8 mouse cellular contexts compared by ENCODE assay signal in the genomic region with DNA sequence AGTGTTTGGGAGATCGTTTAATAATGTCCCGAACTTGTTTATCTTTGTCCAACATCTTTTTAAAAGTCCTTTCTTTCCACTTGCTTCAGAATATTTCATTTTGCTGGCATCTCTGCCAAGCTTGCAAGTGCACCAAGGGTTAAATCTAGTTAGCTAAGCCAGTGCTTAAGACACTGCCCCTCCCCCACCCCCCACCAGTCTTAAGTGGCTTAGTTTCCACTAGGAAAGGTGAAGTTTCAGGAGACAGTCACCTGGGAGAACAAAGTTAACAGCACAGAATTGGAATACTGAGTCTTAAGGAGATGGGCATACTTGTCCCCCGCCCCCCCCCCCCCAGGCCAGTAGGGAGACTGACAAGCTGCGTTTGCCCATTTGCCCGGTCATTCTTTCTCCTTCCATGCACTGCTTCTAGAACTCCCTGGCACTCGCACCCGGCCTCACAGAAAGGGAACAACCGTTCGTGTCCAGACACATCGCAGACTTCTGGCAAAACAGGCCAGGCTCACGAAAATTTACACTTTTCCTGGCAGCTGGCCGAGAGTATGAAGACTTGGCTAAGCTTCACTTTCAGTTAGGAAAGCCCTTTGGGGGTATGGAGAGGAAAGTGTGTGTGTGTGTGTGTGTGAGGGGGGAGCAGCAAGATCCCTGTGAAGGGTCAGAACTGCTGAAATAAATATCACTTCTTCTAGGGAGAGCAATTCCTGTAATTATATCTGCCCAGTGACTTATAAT.
A peak's percentile ranks its signal among the peaks of the same experiment; 100 is the strongest.
DNase-seq lines count a peak whose midpoint lies in the region; ATAC-seq and TF ChIP-seq lines count a peak whose summit lies in the region.

No protein-coding gene starts in this region.

- H3K4me1 ChIP-seq in lung, embryonic 16.5 days (replicated peaks; ENCODE audit: control insufficient read depth, insufficient read depth, low read length) = peaks cover 12% of the 10 kb centered on the region
- no peaks in the 10 kb centered on the region for H3K4me1 ChIP-seq in lung, adult 2 months (ENCODE audit: control insufficient read depth, insufficient read depth, low read length)
- peaks cover 27% of the 10 kb centered on the region for H3K4me1 ChIP-seq in forebrain, embryonic 12.5 days
- peaks cover 28% of the 10 kb centered on the region for H3K4me1 ChIP-seq in intestine, embryonic 14.5 days (replicated peaks; ENCODE audit: control insufficient read depth, insufficient read depth, low read length)
- peaks cover 27% of the 10 kb centered on the region for H3K4me1 ChIP-seq in stomach, embryonic 15.5 days

- no peak overlapping the region for H3K9ac ChIP-seq in lung, embryonic 16.5 days (ENCODE audit: low read length)
- no peak overlapping the region; the same call in 1 of the 2 replicates for H3K9ac ChIP-seq in forebrain, embryonic 12.5 days
- no peak overlapping the region for H3K9ac ChIP-seq in intestine, embryonic 14.5 days (ENCODE audit: low read length)
- H3K9ac ChIP-seq in stomach, embryonic 15.5 days = no peak overlapping the region

- 12% methylated on average over 12 of the region's 12 CpGs for WGBS in lung, embryonic 16.5 days
- 22% methylated on average over 12 of the region's 12 CpGs for WGBS in lung, adult 2 months
- 27% methylated on average over 12 of the region's 12 CpGs for WGBS in forebrain, embryonic 12.5 days
- WGBS in intestine, embryonic 14.5 days = 14% methylated on average over 12 of the region's 12 CpGs
- 14% methylated on average over 12 of the region's 12 CpGs for WGBS in stomach, embryonic 15.5 days

- DNase-seq in lung, adult 2 months = no peak
- peak; percentile 74 for DNase-seq in intestine, embryonic 14.5 days (ENCODE audit: low spot score)
- no peak for DNase-seq in layer of hippocampus, adult 11-12 months (ENCODE audit: low spot score)
- no peak for DNase-seq in layer of hippocampus, adult 18-20 months (ENCODE audit: low spot score in 2 of 2)

- peak; percentile 63; the same call in 1 of the 2 replicates for ATAC-seq in lung, embryonic 16.5 days (ENCODE audit: low read depth)
- ATAC-seq in forebrain, embryonic 12.5 days (ENCODE audit: low FRiP score) = peak; percentile 23; the same call in 1 of the 2 replicates
- ATAC-seq in intestine, embryonic 14.5 days (replicated peaks; ENCODE audit: low FRiP score, low TSS enrichment, low read depth) = no peak; the same call in 1 of the 2 replicates
- ATAC-seq in stomach, embryonic 15.5 days (ENCODE audit: insufficient read depth, low FRiP score, low read depth) = peak; percentile 33; the same call in 1 of the 2 replicates
- no peak for ATAC-seq in CD4-positive, CD25-positive, alpha-beta regulatory T cell, adult 4 months

- H3K9me3 ChIP-seq in lung, embryonic 16.5 days (ENCODE audit: control insufficient read depth, low read length) = no peaks in the 10 kb centered on the region
- no peaks in the 10 kb centered on the region for H3K9me3 ChIP-seq in forebrain, embryonic 12.5 days
- no peaks in the 10 kb centered on the region for H3K9me3 ChIP-seq in intestine, embryonic 14.5 days (ENCODE audit: control insufficient read depth, low read length)
- no peaks in the 10 kb centered on the region for H3K9me3 ChIP-seq in stomach, embryonic 15.5 days

- TF ChIP-seq CTCF in lung, adult 2 months (IDR thresholded peaks at IDR 0.05; ENCODE audit: insufficient read depth, low read length) = no peak

- TF ChIP-seq POLR2A in lung, adult 2 months (IDR thresholded peaks at IDR 0.05; ENCODE audit: borderline replicate concordance, extremely low read depth, low read depth, low read length) = no peak

- no peak overlapping the region for H3K27ac ChIP-seq in lung, embryonic 16.5 days (ENCODE audit: low read length)
- no peak overlapping the region; the same call in 1 of the 2 replicates for H3K27ac ChIP-seq in forebrain, embryonic 12.5 days
- H3K27ac ChIP-seq in intestine, embryonic 14.5 days (ENCODE audit: low read depth) = peak overlapping the region; percentile 49
- H3K27ac ChIP-seq in stomach, embryonic 15.5 days = peak overlapping the region; percentile 61; the same call in 1 of the 2 replicates

- no peaks in the 10 kb centered on the region for H3K36me3 ChIP-seq in lung, embryonic 16.5 days (ENCODE audit: control insufficient read depth, insufficient read depth, low read length)
- no peaks in the 10 kb centered on the region for H3K36me3 ChIP-seq in forebrain, embryonic 12.5 days (replicated peaks)
- H3K36me3 ChIP-seq in intestine, embryonic 14.5 days (ENCODE audit: control insufficient read depth, insufficient read depth, low read length) = no peaks in the 10 kb centered on the region
- H3K36me3 ChIP-seq in stomach, embryonic 15.5 days = no peaks in the 10 kb centered on the region

- peak overlapping the region; percentile 23; the same call in 1 of the 2 replicates for H3K4me2 ChIP-seq in lung, embryonic 16.5 days (ENCODE audit: low read depth, low read length)
- H3K4me2 ChIP-seq in forebrain, embryonic 12.5 days = no peak overlapping the region
- peak overlapping the region; percentile 16; the same call in 1 of the 2 replicates for H3K4me2 ChIP-seq in intestine, embryonic 14.5 days (ENCODE audit: low read length)
- peak overlapping the region; percentile 17; the same call in 1 of the 2 replicates for H3K4me2 ChIP-seq in stomach, embryonic 15.5 days

- H3K4me3 ChIP-seq in lung, embryonic 16.5 days (ENCODE audit: low read length) = no peak overlapping the region
- H3K4me3 ChIP-seq in lung, adult 2 months (replicated peaks; ENCODE audit: extremely low read depth, low read depth, low read length) = no peak overlapping the region
- no peak overlapping the region for H3K4me3 ChIP-seq in forebrain, embryonic 12.5 days (replicated peaks)
- H3K4me3 ChIP-seq in intestine, embryonic 14.5 days (ENCODE audit: low read depth, low read length) = no peak overlapping the region
- no peak overlapping the region for H3K4me3 ChIP-seq in stomach, embryonic 15.5 days (replicated peaks)

- H3K27me3 ChIP-seq in lung, embryonic 16.5 days (ENCODE audit: control insufficient read depth, insufficient read depth, low read depth, low read length) = no peaks in the 10 kb centered on the region
- H3K27me3 ChIP-seq in forebrain, embryonic 12.5 days = 0 out of 2 replicates have a peak, but pooled peaks cover 7% of the 10 kb centered on the region
- no peaks in the 10 kb centered on the region for H3K27me3 ChIP-seq in intestine, embryonic 14.5 days (replicated peaks; ENCODE audit: control insufficient read depth, insufficient read depth, low read length)
- H3K27me3 ChIP-seq in stomach, embryonic 15.5 days (replicated peaks) = no peaks in the 10 kb centered on the region

Comparison
In these comparisons a context has a peak if more than half of its experiments do, and no peak if none do; other contexts are left out.
1. ATAC-seq: peak in lung, embryonic 16.5 days (single experiment), forebrain, embryonic 12.5 days (single experiment) and stomach, embryonic 15.5 days (single experiment); none in intestine, embryonic 14.5 days (single experiment) and CD4-positive, CD25-positive, alpha-beta regulatory T cell, adult 4 months (single experiment).
2. H3K27ac ChIP-seq: peak in intestine, embryonic 14.5 days (single experiment) and stomach, embryonic 15.5 days (single experiment); none in lung, embryonic 16.5 days (single experiment) and forebrain, embryonic 12.5 days (single experiment).